Mouse (Mus musculus): ENCODE data around the gene Amigo1.

- TF ChIP-seq CTCF (conservative IDR thresholded peaks at IDR 0.05; ENCODE audit: low read length) (no peak), NANOG (IDR thresholded peaks at IDR 0.05; ENCODE audit: borderline replicate concordance, low read length) (no peak)
Measured at GRCm38 (mm10) chr3:108140786-108141185, 45.3 kb upstream of the Amigo1 start.
